Mouse (Mus musculus) embryonic facial prominence, embryonic 13.5 days (tissue): Measurements from ENCODE around the gene Yeats2. TPM values are rescaled to one million over a fixed set of nuclear protein-coding genes. Genes with fewer than 3 reads are reported as not detected.
"Not testable (repeated sequence)": the region's sequence is repeated elsewhere in the genome, so short reads cannot be mapped to it uniquely, and the experiment has no call there.

Experiments
- ATAC-seq: fragments of 200-750 bp; cut with Nextera tagmentation; 2 replicates; pipeline ENCODE4 v1.8.0; 2017; ENCODE audit warnings: low read depth; ENCODE audit not compliant: insufficient number of reproducible peaks, insufficient read depth, low FRiP score, low TSS enrichment
- H3K27ac ChIP-seq: fragments of 300-500 bp; sonication (generic); 2 replicates; pipeline ENCODE4 v1.5.1; 2015; ENCODE audit warnings: moderate library complexity, mild to moderate bottlenecking, inconsistent platforms
- H3K27me3 ChIP-seq: fragments of 300-500 bp; sonication (generic); 2 replicates; pipeline ENCODE4 v1.6.1; 2015; ENCODE audit warnings: mild to moderate bottlenecking, inconsistent platforms
- H3K36me3 ChIP-seq: fragments of 300-500 bp; sonication (generic); 2 replicates; pipeline ENCODE4 v1.6.1; 2015; ENCODE audit warnings: mild to moderate bottlenecking, inconsistent platforms
- H3K4me1 ChIP-seq: fragments of 300-500 bp; sonication (generic); 2 replicates; pipeline ENCODE4 v1.6.1; 2015; ENCODE audit warnings: inconsistent platforms
- H3K4me2 ChIP-seq: fragments of 300-500 bp; sonication (generic); 2 replicates; pipeline ENCODE4 v1.6.1; 2015; ENCODE audit warnings: moderate library complexity, mild to moderate bottlenecking, inconsistent platforms
- H3K4me3 ChIP-seq: fragments of 300-500 bp; sonication (generic); 2 replicates; pipeline ENCODE4 v1.5.1; 2015; ENCODE audit warnings: mild to moderate bottlenecking, inconsistent platforms
- H3K9ac ChIP-seq: fragments of 300-500 bp; sonication (generic); 2 replicates; pipeline ENCODE4 v1.6.1; 2015; ENCODE audit warnings: mild to moderate bottlenecking, inconsistent platforms
- H3K9me3 ChIP-seq: fragments of 300-500 bp; sonication (generic); 2 replicates; pipeline ENCODE4 v1.6.1; 2016; ENCODE audit warnings: inconsistent platforms
- WGBS: fragments of 180-500 bp; shearing (Covaris S2); methylation state at CpG from one replicate; pipeline ENCODE4 v1.1.7; 2015; ENCODE audit warnings: mixed read lengths; 5-methylcytosine and 5-hydroxymethylcytosine counted together
- polyA plus RNA-seq: library from polyadenylated mRNA; unstranded; fragments of >200 nt; fragmentation: Nextera tagmentation; extraction: Ambion mirVana; gene quantifications from 2 replicates; pipeline ENCODE4 v1.2.1, GENCODE M21; 2015

The Yeats2 gene
- polyA plus RNA-seq, 1 experiment from 2014 or later: 40.3 TPM

DNA sequence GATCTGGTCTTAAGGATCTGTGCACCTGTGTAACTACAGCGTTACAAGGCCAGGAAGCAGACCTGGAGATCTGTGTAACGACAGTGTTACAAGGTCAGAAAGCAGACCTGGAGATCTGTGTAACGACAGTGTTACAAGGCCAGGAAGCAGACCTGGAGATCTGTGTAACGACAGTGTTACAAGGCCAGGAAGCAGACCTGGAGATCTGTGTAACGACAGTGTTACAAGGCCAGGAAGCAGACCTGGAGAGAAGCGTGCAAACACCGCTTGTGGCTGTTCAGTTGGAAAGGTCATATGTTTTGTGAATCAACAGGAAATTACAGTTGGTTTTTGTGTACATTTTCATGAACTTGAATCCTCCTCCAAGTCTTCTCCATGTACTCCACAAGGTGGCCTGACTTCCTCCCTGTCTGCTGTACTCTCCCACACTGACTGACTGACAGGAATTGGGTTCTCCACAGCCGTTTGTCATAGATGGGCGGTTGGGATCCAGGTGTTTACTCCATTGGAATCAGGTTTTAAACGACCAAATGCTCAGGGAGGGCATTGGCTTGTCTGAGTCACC is 14.5 kb upstream of the Yeats2 start:
- H3K9me3 ChIP-seq, H3K4me2 ChIP-seq, H3K27me3 ChIP-seq, ATAC-seq, H3K9ac ChIP-seq, H3K27ac ChIP-seq, H3K4me3 ChIP-seq, H3K4me1 ChIP-seq: not testable (repeated sequence)
- peaks cover 45% of the 10 kb centered on the region for H3K36me3 ChIP-seq
- WGBS: 84% methylated on average over 10 of the region's 10 CpGs

DNA sequence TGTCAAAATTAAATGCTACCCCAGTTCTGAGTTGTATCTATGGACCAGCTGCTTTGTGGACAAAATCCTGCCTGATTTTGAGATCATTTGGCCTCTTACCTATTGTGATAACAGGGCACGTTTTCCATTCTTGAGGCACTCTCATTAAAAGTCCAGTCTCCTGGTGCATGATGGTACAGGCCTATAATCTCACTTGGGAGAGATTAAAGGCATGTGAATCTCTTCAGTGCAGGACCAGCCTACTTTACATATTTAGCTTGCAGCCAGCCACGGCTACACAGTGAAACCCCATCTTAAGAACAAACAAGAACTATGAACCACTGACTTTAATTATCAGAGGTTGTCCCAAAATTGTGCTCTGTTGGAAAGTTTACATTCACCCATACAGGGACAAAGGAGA is 10.5 kb upstream of the Yeats2 start:
- Histone ChIP-seq H3K4me1 (no peaks in the 10 kb centered on the region), H3K9me3 (no peaks in the 10 kb centered on the region), H3K4me2 (no peak overlapping the region), H3K27ac (no peak overlapping the region), H3K36me3 (peaks cover 17% of the 10 kb centered on the region), H3K27me3 (no peaks in the 10 kb centered on the region), H3K4me3 (no peak overlapping the region), H3K9ac (no peak overlapping the region)
- no peak for ATAC-seq
- 52% methylated on average over 2 of the region's 2 CpGs for WGBS

DNA sequence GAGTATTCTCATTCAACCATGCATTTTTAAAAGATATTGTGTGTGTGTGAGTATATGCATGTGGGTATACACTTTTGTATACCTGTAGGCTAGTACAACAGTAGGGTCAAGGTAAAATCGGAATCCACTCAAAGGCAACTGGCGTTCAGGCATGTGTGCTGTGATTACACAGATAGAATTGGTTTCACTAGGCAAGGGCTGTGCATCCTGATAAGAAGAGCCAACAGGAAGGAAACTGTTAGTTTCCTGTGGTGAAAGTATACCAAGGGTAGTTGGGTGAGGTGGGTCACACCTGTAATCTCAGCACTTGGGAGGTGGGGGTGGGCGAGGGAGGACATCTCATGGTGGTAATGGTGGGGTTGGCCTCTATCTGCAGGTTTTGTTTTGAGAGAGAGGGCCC is 3.7 kb downstream of the Yeats2 start:
- H3K4me1 ChIP-seq: peaks cover 18% of the 10 kb centered on the region
- peaks cover 11% of the 10 kb centered on the region for H3K36me3 ChIP-seq
- no peak overlapping the region for H3K9ac ChIP-seq
- H3K27ac ChIP-seq: no peak overlapping the region
- H3K27me3 ChIP-seq: no peaks in the 10 kb centered on the region
- H3K4me3 ChIP-seq: no peak overlapping the region
- H3K9me3 ChIP-seq: 0 out of 2 replicates have a peak, but pooled peaks cover 3% of the 10 kb centered on the region
- WGBS: 90% methylated on average over 3 of the region's 3 CpGs
- H3K4me2 ChIP-seq: no peak overlapping the region
- no peak for ATAC-seq

DNA sequence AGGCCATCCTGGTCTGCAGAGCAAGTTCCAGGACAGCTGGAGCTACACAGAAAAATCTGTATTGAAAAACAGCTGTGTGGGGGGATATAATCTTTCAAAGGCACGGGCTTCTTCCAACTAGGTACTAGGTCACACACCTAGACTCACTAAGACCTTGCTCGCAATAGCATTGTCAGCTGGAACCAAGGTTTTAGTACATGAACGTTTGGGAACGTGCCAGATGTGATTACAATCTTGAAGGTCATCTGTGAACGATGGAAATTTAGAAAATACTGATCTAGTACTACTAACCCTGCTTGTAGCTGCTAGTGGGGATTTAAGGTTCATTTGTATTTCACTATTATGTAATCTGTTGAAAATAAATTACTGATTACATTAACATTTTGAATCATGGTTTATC is 11.1 kb downstream of the Yeats2 start:
- no peak for ATAC-seq
- H3K4me2 ChIP-seq: no peak overlapping the region
- H3K27ac ChIP-seq: no peak overlapping the region
- no peak overlapping the region for H3K4me3 ChIP-seq
- peaks cover 39% of the 10 kb centered on the region for H3K36me3 ChIP-seq
- 67% methylated on average over 5 of the region's 5 CpGs for WGBS
- H3K9ac ChIP-seq: no peak overlapping the region
- no peaks in the 10 kb centered on the region for H3K9me3 ChIP-seq
- no peaks in the 10 kb centered on the region for H3K27me3 ChIP-seq
- H3K4me1 ChIP-seq: peaks cover 2% of the 10 kb centered on the region; the same call in 1 of the 2 replicates

DNA sequence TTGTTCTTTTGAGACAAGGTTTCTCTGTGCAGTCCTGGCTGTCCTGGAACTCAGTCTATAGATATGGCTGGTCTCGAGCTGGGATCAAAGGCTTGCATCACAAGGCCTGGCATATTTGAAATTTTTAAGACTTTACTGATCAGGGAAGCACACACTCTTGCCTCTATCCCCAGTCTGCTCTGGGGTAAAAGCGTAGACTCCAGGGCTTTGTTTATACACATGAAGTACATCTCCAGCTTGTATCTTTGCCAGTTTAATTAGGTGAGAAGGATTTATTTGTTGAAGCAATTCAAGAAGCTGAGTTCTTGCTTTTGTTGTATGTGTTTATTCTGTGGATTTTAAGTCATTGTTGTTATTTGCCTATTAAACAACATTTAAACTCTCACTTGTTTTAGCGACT is 12.9 kb downstream of the Yeats2 start:
- WGBS: 83% methylated on average over 3 of the region's 3 CpGs

DNA sequence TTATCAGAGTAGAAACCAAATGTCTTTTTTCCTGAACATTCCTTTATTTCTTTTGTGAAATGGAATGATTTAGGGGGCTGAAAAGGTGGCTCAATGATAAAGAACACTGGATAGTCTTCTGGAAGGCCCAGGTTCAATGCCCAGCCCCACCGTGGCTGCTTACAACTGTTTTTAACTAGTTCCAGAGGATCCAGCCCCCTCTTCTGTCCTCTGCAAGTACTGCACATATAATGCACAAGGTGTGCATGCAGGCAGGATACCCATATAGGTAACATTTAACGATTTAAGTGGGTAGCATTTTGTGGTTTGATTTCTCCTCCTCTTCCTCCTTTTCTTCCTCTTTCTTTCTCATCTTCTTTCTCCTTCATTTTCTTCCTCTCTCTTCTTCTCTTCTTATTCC is 19.3 kb downstream of the Yeats2 start:
- Histone ChIP-seq H3K9ac (no peak overlapping the region), H3K9me3 (no peaks in the 10 kb centered on the region), H3K36me3 (peaks cover 89% of the 10 kb centered on the region), H3K4me3 (no peak overlapping the region), H3K27ac (no peak overlapping the region), H3K27me3 (no peaks in the 10 kb centered on the region), H3K4me2 (no peak overlapping the region), H3K4me1 (no peaks in the 10 kb centered on the region)
- no peak for ATAC-seq
- WGBS: 88% methylated on average over 2 of the region's 2 CpGs

More for the DNA sequence above, 12.9 kb downstream of the Yeats2 start:
- Histone ChIP-seq H3K36me3 (peaks cover 51% of the 10 kb centered on the region), H3K9me3 (no peaks in the 10 kb centered on the region), H3K4me3 (no peak overlapping the region), H3K27me3 (no peaks in the 10 kb centered on the region), H3K27ac (no peak overlapping the region), H3K9ac (no peak overlapping the region), H3K4me1 (peaks cover 1% of the 10 kb centered on the region; the same call in 1 of the 2 replicates), H3K4me2 (no peak overlapping the region)
- ATAC-seq: no peak

DNA sequence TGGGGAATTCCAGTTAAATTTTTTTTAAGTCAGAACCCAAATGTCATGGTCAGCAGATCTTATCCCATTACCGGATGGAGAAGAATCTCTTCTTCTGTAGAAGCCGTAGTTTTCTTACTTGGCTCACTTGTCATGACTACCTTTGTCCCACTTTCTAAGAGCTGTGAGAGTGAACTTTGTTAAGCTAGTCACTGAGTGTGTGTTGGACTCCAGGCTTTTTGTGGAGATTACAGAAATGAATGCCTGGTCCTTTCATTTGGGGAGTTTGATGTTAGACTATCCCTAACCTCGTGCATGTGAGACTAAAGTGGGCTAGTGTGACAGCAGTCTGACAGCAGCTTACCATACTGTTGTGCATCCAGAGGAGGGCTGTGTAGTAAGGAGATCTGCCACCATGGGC is 28.2 kb downstream of the Yeats2 start:
- Histone ChIP-seq H3K27ac (no peak overlapping the region), H3K36me3 (peaks cover 88% of the 10 kb centered on the region), H3K4me3 (no peak overlapping the region), H3K4me1 (no peaks in the 10 kb centered on the region), H3K9ac (no peak overlapping the region), H3K27me3 (no peaks in the 10 kb centered on the region), H3K9me3 (peaks cover 3% of the 10 kb centered on the region; the same call in 1 of the 2 replicates), H3K4me2 (no peak overlapping the region)
- WGBS: 90% methylated on average over 3 of the region's 3 CpGs
- ATAC-seq: no peak

DNA sequence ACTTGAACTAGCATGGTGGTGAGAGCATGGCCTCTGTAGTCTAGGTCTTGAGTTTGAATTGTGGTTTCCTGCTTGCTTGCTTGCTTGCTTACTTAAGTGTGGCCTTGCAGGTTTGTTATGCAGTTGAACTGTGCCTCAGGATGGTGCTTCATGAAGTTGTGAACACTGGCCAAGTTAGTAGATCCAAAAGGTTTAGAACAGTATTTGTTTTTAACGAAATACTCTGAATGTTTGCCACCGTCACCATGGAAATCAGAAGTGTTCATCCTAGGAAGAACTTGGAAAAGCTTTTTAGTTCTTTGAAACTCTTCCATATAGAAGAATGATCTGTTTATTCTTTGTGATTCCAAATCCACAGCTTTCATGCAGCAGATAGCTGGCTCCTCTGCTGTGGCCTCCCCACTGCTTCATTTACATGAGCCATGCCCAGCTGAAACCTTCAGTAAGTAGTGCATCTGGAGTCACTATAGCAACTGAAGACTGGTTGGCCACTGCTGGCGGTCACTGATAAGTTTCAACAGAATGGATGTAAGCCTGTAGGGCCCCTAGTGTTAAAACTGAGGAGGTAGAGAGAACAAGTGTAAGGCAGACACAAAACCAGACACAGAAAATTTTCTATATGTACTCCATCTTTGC is 28.7 kb downstream of the Yeats2 start:
- Histone ChIP-seq H3K27me3 (no peaks in the 10 kb centered on the region), H3K4me2 (no peak overlapping the region), H3K36me3 (peaks cover 87% of the 10 kb centered on the region), H3K27ac (no peak overlapping the region), H3K4me3 (no peak overlapping the region), H3K9ac (no peak overlapping the region), H3K9me3 (peaks cover 3% of the 10 kb centered on the region; the same call in 1 of the 2 replicates), H3K4me1 (no peaks in the 10 kb centered on the region)
- WGBS: 86% methylated on average over 3 of the region's 3 CpGs
- ATAC-seq: no peak

DNA sequence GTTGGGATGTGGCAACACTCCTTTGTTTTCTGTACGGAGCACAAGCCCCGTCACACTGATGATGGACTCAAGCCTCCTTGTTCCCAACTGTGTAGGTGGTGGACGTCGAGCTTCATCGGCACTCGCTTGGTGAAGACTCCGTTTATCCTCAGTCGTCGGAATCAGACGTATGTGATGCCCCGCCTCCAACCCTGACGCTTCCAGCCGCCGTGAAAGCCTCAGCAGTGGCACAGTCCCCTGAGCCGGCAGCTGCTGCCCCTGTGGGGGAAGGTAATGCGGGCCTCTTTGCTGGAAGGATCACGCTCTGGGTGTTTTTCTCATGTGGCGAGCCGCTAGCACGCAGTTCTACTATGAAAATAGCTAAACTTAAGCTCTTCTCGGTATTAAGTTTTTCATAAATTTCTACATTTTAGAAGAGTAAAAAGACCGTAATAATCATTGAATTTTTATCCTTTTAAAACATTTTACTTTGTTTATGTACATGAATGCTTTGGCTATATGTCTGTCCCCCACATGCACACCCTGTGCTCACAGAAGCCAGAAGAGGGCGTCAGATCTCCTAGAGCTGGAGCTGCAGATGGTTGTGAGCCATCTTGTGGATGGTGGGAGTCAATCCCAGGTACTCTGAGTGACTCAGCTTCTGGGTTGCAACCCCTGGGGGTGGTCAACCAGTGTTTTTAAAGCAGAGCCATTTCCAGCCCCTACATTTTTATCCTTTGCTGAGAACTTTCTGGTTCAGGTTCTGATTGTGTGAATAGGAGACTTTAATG is 38.7 kb downstream of the Yeats2 start:
- Histone ChIP-seq H3K4me3 (no peak overlapping the region), H3K27ac (no peak overlapping the region), H3K4me1 (no peaks in the 10 kb centered on the region), H3K9ac (no peak overlapping the region), H3K36me3 (peaks cover 70% of the 10 kb centered on the region), H3K27me3 (no peaks in the 10 kb centered on the region), H3K9me3 (no peaks in the 10 kb centered on the region), H3K4me2 (no peak overlapping the region)
- ATAC-seq: no peak
- 81% methylated on average over 23 of the region's 23 CpGs for WGBS

DNA sequence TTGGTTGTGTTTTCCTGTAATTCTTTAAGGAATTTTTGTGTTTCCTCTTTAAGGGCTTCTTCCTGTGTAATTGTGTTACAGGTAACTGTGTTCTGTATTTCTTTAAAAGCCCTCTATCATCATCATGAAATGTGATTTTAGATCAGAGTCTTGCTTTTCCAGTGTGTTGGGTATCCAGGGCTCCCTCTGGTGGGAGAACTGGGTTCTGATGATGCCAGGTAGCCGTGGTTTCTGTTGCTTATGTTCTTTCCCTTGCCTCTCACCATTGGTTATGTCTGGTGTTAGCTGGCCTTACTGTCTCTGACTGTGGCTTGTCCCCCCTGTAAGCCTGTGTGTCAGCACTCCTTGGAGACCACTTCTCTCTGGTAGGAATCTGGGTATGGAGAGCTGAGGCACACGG is 44.5 kb downstream of the Yeats2 start:
- Histone ChIP-seq H3K9ac (no peak overlapping the region), H3K9me3 (no peaks in the 10 kb centered on the region), H3K27me3 (no peaks in the 10 kb centered on the region), H3K4me1 (no peaks in the 10 kb centered on the region), H3K4me2 (no peak overlapping the region), H3K4me3 (no peak overlapping the region), H3K36me3 (peaks cover 74% of the 10 kb centered on the region), H3K27ac (no peak overlapping the region)
- no peak for ATAC-seq
- 72% methylated on average over 2 of the region's 2 CpGs for WGBS

DNA sequence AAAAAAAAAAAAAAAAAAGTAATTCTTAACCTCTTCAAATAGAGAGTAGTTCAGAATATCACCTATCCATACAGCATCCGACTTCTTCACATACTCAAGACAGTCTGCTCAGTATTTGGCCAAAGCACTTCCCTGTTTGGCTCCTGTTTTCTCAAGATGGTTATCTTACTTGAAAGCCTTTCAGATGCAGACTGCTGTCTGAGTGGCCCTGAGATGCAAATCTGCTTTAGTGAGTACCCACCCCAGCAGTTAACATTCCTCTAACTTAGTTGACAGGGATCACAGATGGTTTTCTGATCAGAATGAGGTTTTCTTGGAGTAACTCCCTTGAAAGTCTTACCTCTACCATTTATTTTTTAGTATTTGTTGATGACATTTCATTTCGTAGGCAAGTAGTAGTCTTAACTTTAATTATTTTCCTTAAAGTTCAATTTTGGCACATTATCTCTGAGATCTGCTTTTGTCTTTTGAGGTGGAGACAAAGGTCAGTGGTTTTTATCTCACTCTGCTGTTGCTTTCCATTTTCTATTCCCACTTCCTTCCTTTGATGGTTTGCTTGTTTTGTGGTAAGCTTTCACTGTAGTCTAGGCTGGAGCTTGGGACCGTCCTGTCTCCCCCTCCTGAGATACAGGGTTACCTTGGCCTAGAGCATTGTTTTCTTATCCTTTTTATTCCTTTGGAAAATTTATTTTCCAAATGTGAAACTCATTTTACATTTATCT is 50.5 kb downstream of the Yeats2 start:
- H3K36me3 ChIP-seq: peaks cover 90% of the 10 kb centered on the region

More for the DNA sequence above, 50.5 kb downstream of the Yeats2 start:
- no peak overlapping the region for H3K4me2 ChIP-seq
- no peaks in the 10 kb centered on the region for H3K4me1 ChIP-seq
- no peaks in the 10 kb centered on the region for H3K9me3 ChIP-seq
- no peak overlapping the region for H3K9ac ChIP-seq
- H3K4me3 ChIP-seq: no peak overlapping the region
- whole genome bisulfite sequencing: 85% methylated on average over 3 of the region's 3 CpGs
- H3K27ac ChIP-seq: no peak overlapping the region
- no peak for ATAC-seq
- no peaks in the 10 kb centered on the region for H3K27me3 ChIP-seq
